Mouse (Mus musculus) adipose tissue, adult 10 weeks (tissue): ENCODE data around the gene Fam151b. TPM values are rescaled to one million over a fixed set of nuclear protein-coding genes. Genes with fewer than 3 reads are reported as not detected.

Source experiments
- polyA plus RNA-seq: library from polyadenylated mRNA; stranded (reverse); fragments of 350-450 nt; fragmentation: Illumina TruSeq; extraction: RNeasy Lipid Tissue Mini Kit (QIAGEN cat#74804); gene quantifications from one replicate; pipeline ENCODE4 v1.2.3, GENCODE M21; 2014; ENCODE audit warnings: low read depth, low replicate concordance

The Fam151b gene
- polyA plus RNA-seq = 5.5 TPM

GRCm38 (mm10) chr13:92483852-92484463, at the start of gene Fam151b:
Gene Fam151b, minus strand, starts transcription at chr13:92484015.

GRCm38 (mm10) chr13:92530721-92531211, 47.0 kb upstream of the Fam151b start, which contains the start of gene Zfyve16:
Gene Zfyve16, minus strand, starts transcription at chr13:92530868.

GRCm38 (mm10) chr13:92425758-92426264, 58.0 kb downstream of the Fam151b start, which contains the start of gene Ankrd34b:
Gene Ankrd34b, plus strand, starts transcription at chr13:92425896.

Other genes with a start within 250 kb of the Fam151b start
- not detected for gene Gm20379, start 178.0 kb downstream of the Fam151b start, polyA plus RNA-seq
- 2.7 TPM for gene Dhfr, start 129.3 kb downstream of the Fam151b start, polyA plus RNA-seq
- 24.6 TPM for gene Msh3, start 129.0 kb downstream of the Fam151b start, polyA plus RNA-seq
- 0.56 TPM for gene Ankrd34b, start 58.1 kb downstream of the Fam151b start, polyA plus RNA-seq
- gene Zfyve16, start 46.9 kb upstream of the Fam151b start, polyA plus RNA-seq = 10.6 TPM
- 45.6 TPM for gene Spz1, start 92.2 kb upstream of the Fam151b start, polyA plus RNA-seq
- 31.2 TPM for gene Serinc5, start 127.1 kb upstream of the Fam151b start, polyA plus RNA-seq